In the genomic region with DNA sequence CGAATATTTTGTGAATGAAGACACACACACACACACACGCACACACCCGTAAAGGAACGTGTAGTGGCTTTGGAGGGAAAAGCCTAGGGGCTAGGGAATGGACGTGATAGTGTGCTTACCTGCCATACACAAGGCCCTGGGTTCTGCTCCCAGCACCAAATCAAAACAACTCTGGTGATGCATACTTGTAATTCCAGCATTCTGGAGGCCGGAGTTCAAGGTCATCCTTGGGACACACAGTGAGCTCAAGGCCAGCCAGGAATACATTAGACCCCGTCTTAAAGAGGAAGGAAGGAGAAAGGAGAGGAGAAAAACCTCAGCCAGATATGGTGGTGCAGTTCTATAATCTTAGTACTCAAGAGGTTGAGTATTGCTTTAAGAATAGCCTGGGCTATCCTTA, we compare ENCODE assay signal across 22 mouse cellular contexts.
"Had no signal": no experiment of that assay in that cellular context is flagged by ENCODE, and none has a peak within 500 bp of the region (broad histone marks: within the 10 kb centered on the region; RNA-seq: fewer than 3 reads in every experiment).

No protein-coding gene starts in this region.

- H3K4me3 ChIP-seq: heart, adult 2 months; heart, embryonic 13.5 days; heart, embryonic 15.5 days; hindbrain, embryonic 13.5 days; hindbrain, embryonic 15.5 days; kidney, embryonic 15.5 days; limb, embryonic 13.5 days; limb, embryonic 15.5 days; liver, embryonic 12.5 days had no signal

- H3K36me3 ChIP-seq: heart, embryonic 13.5 days; heart, embryonic 15.5 days; hindbrain, embryonic 13.5 days; hindbrain, embryonic 15.5 days; kidney, embryonic 15.5 days; limb, embryonic 13.5 days; limb, embryonic 15.5 days; liver, embryonic 12.5 days had no signal

- H3K4me2 ChIP-seq: heart, embryonic 11.5 days; heart, embryonic 15.5 days; hindbrain, embryonic 13.5 days; hindbrain, embryonic 15.5 days; kidney, embryonic 15.5 days; limb, embryonic 13.5 days; limb, embryonic 15.5 days; liver, embryonic 12.5 days had no signal

- DNase-seq: gastrocnemius, postnatal 14 days; gastrocnemius, postnatal 36 days; heart, adult 2 months; heart, postnatal 14 days; heart, postnatal 36 days; kidney, adult 11 months; kidney, adult 2 months; kidney, adult 9 months; kidney, postnatal 14 days; kidney, postnatal 36 days; layer of hippocampus, adult 9-11 months; layer of hippocampus, postnatal 36 days; left cerebral cortex, postnatal 4 days had no signal
